Mouse (Mus musculus) cortical plate, adult 2 months (tissue): ENCODE results near the gene Olfr959.

Experiments
- CTCF ChIP-seq: fragments of 200-500 bp; IDR thresholded peaks from 2 replicates; pipeline ENCODE4 v1.5.1; 2011; ENCODE audit warnings: mild to moderate bottlenecking, control low read depth, low read length; ENCODE audit not compliant: insufficient read depth; ENCODE audit errors: extremely low read depth
- POLR2A ChIP-seq: fragments of 200-500 bp; IDR thresholded peaks from 2 replicates; pipeline ENCODE4 v1.6.1; 2011; ENCODE audit warnings: mild to moderate bottlenecking, low read length, control low read depth; ENCODE audit not compliant: insufficient read depth; ENCODE audit errors: extremely low read depth

DNA sequence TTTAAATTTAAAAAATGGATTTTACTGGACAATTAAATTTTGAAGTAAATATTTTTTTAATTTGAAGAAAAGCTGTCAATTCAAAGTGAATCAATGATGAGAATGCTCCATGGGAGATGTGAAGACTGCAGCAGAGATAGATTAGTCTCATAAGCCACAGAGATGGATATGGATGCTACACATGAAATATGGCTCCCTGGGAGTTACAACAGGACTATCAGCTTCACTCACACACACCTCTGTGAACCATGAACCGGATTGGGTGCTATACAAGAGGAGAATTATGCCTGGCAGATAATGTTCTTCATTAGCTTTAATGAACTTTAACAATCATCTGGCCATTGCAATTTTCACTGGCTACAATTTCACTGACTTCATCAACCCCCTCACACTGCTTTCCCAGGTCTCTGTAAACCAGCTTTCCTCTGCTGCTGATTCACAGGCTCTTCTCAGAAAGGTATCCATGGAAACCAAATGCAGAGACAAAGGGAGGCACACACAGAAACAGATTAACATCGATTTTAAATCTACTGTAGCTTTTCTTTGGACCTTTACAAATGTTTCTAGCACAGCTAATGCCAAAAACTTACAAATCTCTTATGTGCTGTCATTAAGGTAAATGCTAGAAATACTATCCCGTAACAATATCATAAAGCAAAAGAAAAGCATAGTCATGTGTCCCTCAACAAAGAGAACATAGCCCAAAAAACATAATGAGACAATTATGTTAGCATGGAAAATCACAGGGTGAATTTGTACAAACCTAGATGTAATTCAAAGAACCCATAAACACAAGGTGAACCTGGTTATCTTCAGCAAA lies 17.6 kb downstream of the Olfr959 start:
- TF ChIP-seq CTCF (no peak), POLR2A (no peak)
